In the genomic region with DNA sequence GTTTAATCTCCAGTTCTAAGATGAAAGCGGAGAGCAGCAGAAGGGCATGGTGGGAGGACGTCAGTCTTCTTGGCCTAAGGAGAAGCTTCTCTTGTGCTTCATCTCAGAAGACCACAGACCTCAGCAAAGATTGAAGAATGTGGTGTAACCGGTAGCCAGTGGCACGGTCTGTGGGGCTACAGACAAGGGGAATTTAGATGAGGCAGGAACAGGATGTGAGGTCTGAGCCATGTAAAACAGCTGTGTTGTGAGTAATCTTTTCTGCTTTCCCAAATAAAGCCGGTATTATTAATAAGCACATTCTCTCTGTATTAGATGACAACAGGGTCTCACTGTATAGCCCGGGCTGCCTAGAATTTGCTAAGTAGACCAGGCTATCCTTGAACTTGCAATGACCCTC, we compare ENCODE assay signal across 10 mouse cellular contexts. TPM values are rescaled to one million over a fixed set of nuclear protein-coding genes. Genes with fewer than 3 reads are reported as not detected.
DNase-seq lines count a peak whose midpoint lies in the region; ATAC-seq and TF ChIP-seq lines count a peak whose summit lies in the region.
"Had no signal": no experiment of that assay in that cellular context is flagged by ENCODE, and none has a peak within 500 bp of the region (broad histone marks: within the 10 kb centered on the region; RNA-seq: fewer than 3 reads in every experiment).

No protein-coding gene starts in this region.

- no peak for TF ChIP-seq POLR2A in testis, adult 2 months (IDR thresholded peaks at IDR 0.05; ENCODE audit: control insufficient read depth, low read depth, low read length)

- no peak for ATAC-seq in liver, embryonic 16.5 days (ENCODE audit: low read depth)
- ATAC-seq in midbrain, embryonic 14.5 days (ENCODE audit: low FRiP score, low TSS enrichment) = no peak
- ATAC-seq in forebrain, embryonic 11.5 days (replicated peaks; ENCODE audit: low FRiP score) = no peak

- intact Hi-C loops in heart, postnatal 14 days (cut with DNase I) = no loop called here

- no peak overlapping the region for H3K4me3 ChIP-seq in heart, embryonic 10.5 days
- no peak overlapping the region for H3K4me3 ChIP-seq in testis, adult 2 months (ENCODE audit: control insufficient read depth, low read depth, low read length)
- H3K4me3 ChIP-seq in liver, embryonic 16.5 days (ENCODE audit: low read depth, low read length) = no peak overlapping the region
- H3K4me3 ChIP-seq in midbrain, embryonic 14.5 days (replicated peaks; ENCODE audit: low read depth, low read length) = no peak overlapping the region
- H3K4me3 ChIP-seq in forebrain, embryonic 11.5 days (ENCODE audit: low read depth, low read length) = no peak overlapping the region
- H3K4me3 ChIP-seq: limb, embryonic 13.5 days had no signal

- TF ChIP-seq CTCF in testis, adult 2 months (IDR thresholded peaks at IDR 0.05; ENCODE audit: control insufficient read depth, insufficient read depth, insufficient replicate concordance, low read depth, low read length) = no peak

- peaks cover 9% of the 10 kb centered on the region; the same call in 1 of the 2 replicates for H3K36me3 ChIP-seq in heart, embryonic 10.5 days
- no peaks in the 10 kb centered on the region for H3K36me3 ChIP-seq in testis, adult 2 months (ENCODE audit: control insufficient read depth, insufficient read depth, low read length)
- no peaks in the 10 kb centered on the region for H3K36me3 ChIP-seq in liver, embryonic 16.5 days (ENCODE audit: control insufficient read depth, insufficient read depth)
- peaks cover 3% of the 10 kb centered on the region; the same call in 1 of the 2 replicates for H3K36me3 ChIP-seq in midbrain, embryonic 14.5 days (ENCODE audit: control insufficient read depth, insufficient read depth, low read length)
- H3K36me3 ChIP-seq in forebrain, embryonic 11.5 days (ENCODE audit: control insufficient read depth, insufficient read depth, low read length) = peaks cover 2% of the 10 kb centered on the region; the same call in 1 of the 2 replicates

- DNase-seq in heart, embryonic 10.5 days (ENCODE audit: low spot score) = no peak
- no peak for DNase-seq in heart, postnatal 14 days
- DNase-seq in testis, postnatal 10 days (ENCODE audit: low spot score) = no peak
- DNase-seq in thymus, postnatal 25 days = peak; percentile 41
- no peak for DNase-seq in midbrain, embryonic 14.5 days
- DNase-seq in forebrain, embryonic 11.5 days (ENCODE audit: low spot score) = no peak
- DNase-seq: kidney, adult 18-20 months had no signal

- H3K9ac ChIP-seq in liver, embryonic 16.5 days (ENCODE audit: low read depth, low read length) = no peak overlapping the region
- no peak overlapping the region for H3K9ac ChIP-seq in midbrain, embryonic 14.5 days (replicated peaks; ENCODE audit: low read length)
- H3K9ac ChIP-seq in forebrain, embryonic 11.5 days (ENCODE audit: low read length) = no peak overlapping the region
- H3K9ac ChIP-seq: limb, embryonic 13.5 days had no signal

- H3K4me2 ChIP-seq in liver, embryonic 16.5 days (ENCODE audit: low read depth, low read length) = no peak overlapping the region
- no peak overlapping the region for H3K4me2 ChIP-seq in midbrain, embryonic 14.5 days (ENCODE audit: low read length)
- no peak overlapping the region for H3K4me2 ChIP-seq in forebrain, embryonic 11.5 days (ENCODE audit: low read depth, low read length, severe bottlenecking)
- H3K4me2 ChIP-seq: limb, embryonic 13.5 days had no signal

- H3K4me1 ChIP-seq in heart, embryonic 10.5 days = peaks cover 32% of the 10 kb centered on the region
- no peaks in the 10 kb centered on the region for H3K4me1 ChIP-seq in testis, adult 2 months (ENCODE audit: control insufficient read depth, insufficient read depth, low read length)
- H3K4me1 ChIP-seq in liver, embryonic 16.5 days (ENCODE audit: control insufficient read depth, low read depth, low read length) = peaks cover 8% of the 10 kb centered on the region
- no peaks in the 10 kb centered on the region for H3K4me1 ChIP-seq in midbrain, embryonic 14.5 days (ENCODE audit: control insufficient read depth, insufficient read depth, low read length)
- H3K4me1 ChIP-seq in forebrain, embryonic 11.5 days (replicated peaks; ENCODE audit: control insufficient read depth, insufficient read depth, low read length) = peaks cover 6% of the 10 kb centered on the region; the same call in 1 of the 2 replicates

- WGBS in heart, embryonic 10.5 days = 82% methylated on average over 6 of the region's 6 CpGs
- WGBS in liver, embryonic 16.5 days (ENCODE audit: insufficient replicate concordance) = 46% methylated on average over 6 of the region's 6 CpGs
- WGBS in midbrain, embryonic 14.5 days = 74% methylated on average over 6 of the region's 6 CpGs
- WGBS in forebrain, embryonic 11.5 days = 76% methylated on average over 6 of the region's 6 CpGs

- H3K27ac ChIP-seq in heart, embryonic 10.5 days = 0 out of 2 replicates have a peak overlapping the region, but pooled peaks have one; percentile 22
- peak overlapping the region; percentile 62 for H3K27ac ChIP-seq in testis, adult 2 months (ENCODE audit: control insufficient read depth, insufficient read depth, low read depth, low read length)
- H3K27ac ChIP-seq in liver, embryonic 16.5 days (ENCODE audit: low read length) = 0 out of 2 replicates have a peak overlapping the region, but pooled peaks have one; percentile 27
- no peak overlapping the region for H3K27ac ChIP-seq in midbrain, embryonic 14.5 days (replicated peaks; ENCODE audit: low read depth, low read length)
- H3K27ac ChIP-seq in forebrain, embryonic 11.5 days (ENCODE audit: low read depth, low read length) = no peak overlapping the region
- H3K27ac ChIP-seq: limb, embryonic 13.5 days had no signal

- H3K9me3 ChIP-seq in heart, embryonic 10.5 days = no peaks in the 10 kb centered on the region
- H3K9me3 ChIP-seq in liver, embryonic 16.5 days (replicated peaks; ENCODE audit: control insufficient read depth, low read length) = no peaks in the 10 kb centered on the region
- H3K9me3 ChIP-seq in midbrain, embryonic 14.5 days (ENCODE audit: control insufficient read depth, low read length) = no peaks in the 10 kb centered on the region
- H3K9me3 ChIP-seq in forebrain, embryonic 11.5 days (ENCODE audit: control insufficient read depth, low read length) = no peaks in the 10 kb centered on the region
- H3K9me3 ChIP-seq: limb, embryonic 13.5 days had no signal

- H3K27me3 ChIP-seq in heart, embryonic 10.5 days (ENCODE audit: insufficient read depth, poor library complexity, severe bottlenecking) = no peaks in the 10 kb centered on the region
- no peaks in the 10 kb centered on the region for H3K27me3 ChIP-seq in testis, adult 2 months (ENCODE audit: control insufficient read depth, insufficient read depth, low read length)
- H3K27me3 ChIP-seq in liver, embryonic 16.5 days (ENCODE audit: control insufficient read depth, insufficient read depth, low read depth, low read length) = no peaks in the 10 kb centered on the region
- H3K27me3 ChIP-seq in midbrain, embryonic 14.5 days (ENCODE audit: control insufficient read depth, insufficient read depth, low read length) = no peaks in the 10 kb centered on the region
- H3K27me3 ChIP-seq in forebrain, embryonic 11.5 days (ENCODE audit: control insufficient read depth, insufficient read depth, low read length) = no peaks in the 10 kb centered on the region
- H3K27me3 ChIP-seq: limb, embryonic 13.5 days had no signal

RNA-seq across cellular contexts. Expression of a gene that starts 28.8 kb away (rescaled TPM):
- polyA plus RNA-seq in heart, embryonic 10.5 days (2016; fragmentation: Nextera tagmentation; extraction: Ambion mirVana) = 51.1 and 58.5 TPM in 2 replicates
- 100 to 1,000 TPM; 133 to 135 TPM for total RNA-seq in heart, postnatal 14 days (2021)
- polyA plus RNA-seq in testis, adult 2 months (2012; rRNA removed) = 156 and 195 TPM in 2 replicates
- polyA plus RNA-seq in liver, embryonic 16.5 days (2015; fragmentation: Nextera tagmentation; extraction: Ambion mirVana) = 41.4 and 42.7 TPM in 2 replicates
- polyA plus RNA-seq in midbrain, embryonic 14.5 days (2014; fragmentation: Nextera tagmentation; extraction: Ambion mirVana) = 19.6 and 23.1 TPM in 2 replicates
- polyA plus RNA-seq in forebrain, embryonic 11.5 days (2014; fragmentation: Nextera tagmentation; extraction: Ambion mirVana) = 28.8 and 33.2 TPM in 2 replicates

RNA-seq across cellular contexts. Expression of a gene that starts 52.8 kb away (rescaled TPM):
- 0.39 and 1.3 TPM in 2 replicates for polyA plus RNA-seq in heart, embryonic 10.5 days (2016; fragmentation: Nextera tagmentation; extraction: Ambion mirVana)
- not detected for total RNA-seq in heart, postnatal 14 days (2021)
- polyA plus RNA-seq in testis, adult 2 months (2012; rRNA removed) = 10.0 and 10.7 TPM in 2 replicates
- polyA plus RNA-seq in liver, embryonic 16.5 days (2015; fragmentation: Nextera tagmentation; extraction: Ambion mirVana) = 0.13 TPM in 1 of 2 replicates, not detected in the other
- polyA plus RNA-seq in midbrain, embryonic 14.5 days (2014; fragmentation: Nextera tagmentation; extraction: Ambion mirVana) = 0.95 and 2.9 TPM in 2 replicates
- polyA plus RNA-seq in forebrain, embryonic 11.5 days (2014; fragmentation: Nextera tagmentation; extraction: Ambion mirVana) = not detected in 2 replicates

RNA-seq across cellular contexts. Expression of a gene that starts 53.2 kb away (rescaled TPM):
- 0.09 and 0.18 TPM in 2 replicates for polyA plus RNA-seq in heart, embryonic 10.5 days (2016; fragmentation: Nextera tagmentation; extraction: Ambion mirVana)
- under 1 TPM in 1 of 2 experiments, not detected in 1; 0.22 TPM for total RNA-seq in heart, postnatal 14 days (2021)
- polyA plus RNA-seq in testis, adult 2 months (2012; rRNA removed) = 7.0 and 9.2 TPM in 2 replicates
- not detected in 2 replicates for polyA plus RNA-seq in liver, embryonic 16.5 days (2015; fragmentation: Nextera tagmentation; extraction: Ambion mirVana)
- polyA plus RNA-seq in midbrain, embryonic 14.5 days (2014; fragmentation: Nextera tagmentation; extraction: Ambion mirVana) = 1.3 and 2.4 TPM in 2 replicates
- 0.37 TPM in 1 of 2 replicates, not detected in the other for polyA plus RNA-seq in forebrain, embryonic 11.5 days (2014; fragmentation: Nextera tagmentation; extraction: Ambion mirVana)

Comparison
In these comparisons a context has a peak if more than half of its experiments do, and no peak if none do; other contexts are left out.
1. H3K27ac ChIP-seq: peak in heart, embryonic 10.5 days (single experiment), testis, adult 2 months (single experiment) and liver, embryonic 16.5 days (single experiment); none in midbrain, embryonic 14.5 days (single experiment) and forebrain, embryonic 11.5 days (single experiment).